Mouse (Mus musculus) testis, adult 2 months (tissue): Measurements from ENCODE around the gene Vmn1r217. TPM values are rescaled to one million over a fixed set of nuclear protein-coding genes. Genes with fewer than 3 reads are reported as not detected.
"Not testable (repeated sequence)": the region's sequence is repeated elsewhere in the genome, so short reads cannot be mapped to it uniquely, and the experiment has no call there.

Experiments used
- H3K27ac ChIP-seq: fragments of 200-500 bp; 2 replicates; pipeline ENCODE4 v1.5.1; 2012; ENCODE audit warnings: low read depth, low read length; ENCODE audit not compliant: control insufficient read depth, insufficient read depth
- H3K27me3 ChIP-seq: fragments of 200-500 bp; 2 replicates; pipeline ENCODE4 v1.6.1; 2012; ENCODE audit warnings: mild to moderate bottlenecking, low read length, moderate library complexity; ENCODE audit not compliant: control insufficient read depth, insufficient read depth
- H3K36me3 ChIP-seq: fragments of 200-500 bp; 2 replicates; pipeline ENCODE4 v1.6.1; 2012; ENCODE audit warnings: mild to moderate bottlenecking, low read length; ENCODE audit not compliant: control insufficient read depth, insufficient read depth
- H3K4me1 ChIP-seq: fragments of 200-500 bp; 2 replicates; pipeline ENCODE4 v1.6.1; 2012; ENCODE audit warnings: low read length; ENCODE audit not compliant: control insufficient read depth, insufficient read depth
- H3K4me3 ChIP-seq: fragments of 200-500 bp; 2 replicates; pipeline ENCODE4 v1.5.1; 2012; ENCODE audit warnings: low read depth, mild to moderate bottlenecking, low read length, moderate library complexity, mixed read lengths; ENCODE audit not compliant: control insufficient read depth
- CTCF ChIP-seq: fragments of 200-500 bp; IDR thresholded peaks from 2 replicates; pipeline ENCODE4 v1.5.1; 2012; ENCODE audit warnings: low read depth, mild to moderate bottlenecking, inconsistent platforms, low read length, moderate library complexity; ENCODE audit not compliant: control insufficient read depth, insufficient read depth, insufficient replicate concordance
- POLR2A ChIP-seq: fragments of 200-500 bp; IDR thresholded peaks from 2 replicates; pipeline ENCODE4 v1.6.1; 2012; ENCODE audit warnings: low read depth, mild to moderate bottlenecking, inconsistent platforms, low read length, moderate library complexity; ENCODE audit not compliant: control insufficient read depth
- polyA plus RNA-seq: library from polyadenylated mRNA; depleted of rRNA; stranded (reverse); fragments of >200 nt; gene quantifications from 2 replicates; pipeline ENCODE4 v1.2.3, GENCODE M21; 2012; rRNA removed

Gene Vmn1r217
- not detected in 2 replicates for polyA plus RNA-seq

GRCm38 (mm10) chr13:23118126-23118525 lies at the start of gene Vmn1r217:
Gene Vmn1r217, minus strand, starts transcription at chr13:23118226.
- H3K4me3 ChIP-seq, H3K4me1 ChIP-seq, H3K36me3 ChIP-seq: not testable (repeated sequence)

GRCm38 (mm10) chr13:23166471-23166870 lies 48.4 kb upstream of the Vmn1r217 start:
- not testable (repeated sequence) for H3K36me3 ChIP-seq, H3K27me3 ChIP-seq, H3K4me1 ChIP-seq, H3K4me3 ChIP-seq, H3K27ac ChIP-seq

More at GRCm38 (mm10) chr13:23118126-23118525, at the start of gene Vmn1r217:
- H3K27ac ChIP-seq, H3K27me3 ChIP-seq: not testable (repeated sequence)

GRCm38 (mm10) chr13:23159012-23159411 lies 41.0 kb upstream of the Vmn1r217 start, which contains the start of gene Vmn1r219:
Gene Vmn1r219, plus strand, starts transcription at chr13:23159312.
- Histone ChIP-seq H3K36me3 (no peaks in the 10 kb centered on the region), H3K27me3 (no peaks in the 10 kb centered on the region), H3K4me1 (no peaks in the 10 kb centered on the region), H3K4me3 (no peak within 1 kb of the TSS), H3K27ac (no peak within 1 kb of the TSS)
- TF ChIP-seq POLR2A (no peak), CTCF (no peak)

DNA sequence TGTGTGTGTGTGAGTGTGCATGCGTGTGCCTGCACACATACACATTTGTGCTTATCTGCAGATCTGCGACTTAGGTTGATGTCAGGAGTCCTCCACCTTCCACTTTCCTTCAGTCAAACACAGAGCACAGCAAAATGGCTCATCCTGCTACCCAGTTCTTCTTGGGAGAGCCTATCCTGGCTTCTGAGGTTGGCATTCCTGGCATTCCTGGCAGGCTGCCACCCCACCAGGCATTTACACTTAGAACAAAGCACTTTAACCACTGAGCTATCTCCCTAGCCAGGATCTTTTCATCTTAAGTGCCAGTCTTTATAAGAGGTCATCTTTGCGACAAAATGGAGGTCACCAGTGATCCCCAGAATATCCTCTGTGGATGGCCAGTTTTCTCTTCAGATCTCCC lies 39.8 kb upstream of the Vmn1r217 start:
- H3K4me1 ChIP-seq = no peaks in the 10 kb centered on the region
- no peaks in the 10 kb centered on the region for H3K36me3 ChIP-seq
- H3K4me3 ChIP-seq = no peak overlapping the region
- TF ChIP-seq POLR2A = no peak
- no peak overlapping the region for H3K27ac ChIP-seq
- no peaks in the 10 kb centered on the region for H3K27me3 ChIP-seq

DNA sequence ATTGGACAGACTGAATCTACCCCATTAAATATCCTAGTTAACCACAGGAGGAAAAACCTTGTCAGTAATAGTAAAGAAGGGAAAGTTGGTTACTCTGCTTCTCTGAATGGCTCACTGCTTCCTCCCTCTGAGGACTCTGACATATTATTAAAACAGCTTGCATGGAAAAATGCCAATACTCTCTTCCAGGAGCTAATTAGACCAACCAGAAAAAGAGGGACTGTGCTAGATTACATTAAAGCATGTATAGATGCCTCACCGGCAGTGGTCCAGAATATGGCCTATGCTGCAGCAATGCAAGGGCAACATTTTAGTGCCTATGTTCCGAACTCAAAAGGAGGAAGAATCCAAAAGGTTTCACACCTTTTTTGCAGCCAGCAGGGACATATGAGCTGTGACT lies 20.9 kb upstream of the Vmn1r217 start:
- no peak for TF ChIP-seq POLR2A
- no peak for TF ChIP-seq CTCF
- H3K27ac ChIP-seq = no peak overlapping the region
- no peaks in the 10 kb centered on the region for H3K4me1 ChIP-seq
- no peak overlapping the region for H3K4me3 ChIP-seq
- no peaks in the 10 kb centered on the region for H3K27me3 ChIP-seq
- H3K36me3 ChIP-seq = no peaks in the 10 kb centered on the region

- H3K4me1 ChIP-seq = no peaks in the 10 kb centered on the region
- H3K36me3 ChIP-seq = no peaks in the 10 kb centered on the region
- no peak overlapping the region for H3K4me3 ChIP-seq
- H3K27ac ChIP-seq = no peak overlapping the region
- TF ChIP-seq CTCF = no peak
- TF ChIP-seq POLR2A = no peak
- H3K27me3 ChIP-seq = no peaks in the 10 kb centered on the region
These were observed 15.5 kb upstream of the Vmn1r217 start for GRCm38 (mm10) chr13:23133501-23133900.

GRCm38 (mm10) chr13:23133099-23133498 lies 15.1 kb upstream of the Vmn1r217 start, which contains the start of gene Vmn1r218:
Gene Vmn1r218, plus strand, starts transcription at chr13:23133155.
- no peaks in the 10 kb centered on the region for H3K27me3 ChIP-seq
- H3K4me3 ChIP-seq = no peak within 1 kb of the TSS
- no peak within 1 kb of the TSS for H3K27ac ChIP-seq
- no peaks in the 10 kb centered on the region for H3K36me3 ChIP-seq
- TF ChIP-seq POLR2A (no peak), CTCF (no peak)
- H3K4me1 ChIP-seq = no peaks in the 10 kb centered on the region

DNA sequence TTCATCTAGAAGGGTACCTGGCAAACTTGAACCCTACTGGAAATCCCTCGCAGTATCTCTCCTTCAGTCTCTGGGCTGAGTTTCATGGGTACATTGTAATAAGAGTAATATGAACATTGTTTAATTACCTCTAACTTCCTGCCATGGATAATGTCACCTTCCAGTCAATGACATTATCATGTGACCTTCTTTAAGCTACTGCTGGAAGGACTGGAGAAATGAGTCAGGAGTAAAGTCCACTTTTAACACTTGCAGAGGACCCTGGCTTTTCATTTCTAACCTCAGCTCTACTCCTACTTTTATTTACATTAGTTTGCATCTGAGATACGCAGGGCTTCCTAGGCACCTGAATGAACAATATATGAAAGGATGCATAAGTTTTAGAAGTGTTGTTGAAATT lies 2.6 kb upstream of the Vmn1r217 start:
- Histone ChIP-seq H3K27me3 (no peaks in the 10 kb centered on the region), H3K27ac (no peak overlapping the region), H3K36me3 (no peaks in the 10 kb centered on the region), H3K4me3 (no peak overlapping the region), H3K4me1 (no peaks in the 10 kb centered on the region)
- TF ChIP-seq POLR2A = no peak
